Mouse (Mus musculus) neural tube, embryonic 14.5 days (tissue): ENCODE data around the gene Gng5. TPM values are rescaled to one million over a fixed set of nuclear protein-coding genes. Genes with fewer than 3 reads are reported as not detected.

Experiments used
- polyA plus RNA-seq: library from polyadenylated mRNA; unstranded; fragments of >200 nt; fragmentation: Nextera tagmentation; extraction: Ambion mirVana; gene quantifications from 2 replicates; pipeline ENCODE4 v1.2.1, GENCODE M21; 2014

Gene Gng5
- polyA plus RNA-seq, 1 experiment from 2014 or later = 276 TPM

Other genes starting within 250 kb of the Gng5 start
- gene Ssx2ip, start 95.2 kb upstream of the Gng5 start, polyA plus RNA-seq = 14.8 and 18.1 TPM in 2 replicates
- gene Ctbs, start 50.0 kb upstream of the Gng5 start, polyA plus RNA-seq = 5.3 and 6.6 TPM in 2 replicates
- 5.5 and 6.2 TPM in 2 replicates for gene Spata1, start 54 bp upstream of the Gng5 start, polyA plus RNA-seq
- gene Rpf1, start 21.6 kb downstream of the Gng5 start, polyA plus RNA-seq = 40.0 and 43.8 TPM in 2 replicates
- gene Uox, start 70.6 kb downstream of the Gng5 start, polyA plus RNA-seq = not detected in 2 replicates
- gene Dnase2b, start 115.8 kb downstream of the Gng5 start, polyA plus RNA-seq = not detected in 2 replicates
- 0.13 TPM in 1 of 2 replicates, not detected in the other for gene 4930503B20Rik, start 151.5 kb downstream of the Gng5 start, polyA plus RNA-seq
- 0.43 TPM in 1 of 2 replicates, not detected in the other for gene Samd13, start 185.8 kb downstream of the Gng5 start, polyA plus RNA-seq